Mouse (Mus musculus): ENCODE results near the gene Tnrc6c. TPM values are rescaled to one million over a fixed set of nuclear protein-coding genes. Genes with fewer than 3 reads are reported as not detected.

Gene Tnrc6c
- total and polyA plus RNA-seq, 2 experiments from 2014 or later: 26.5 to 79.8 TPM

DNA sequence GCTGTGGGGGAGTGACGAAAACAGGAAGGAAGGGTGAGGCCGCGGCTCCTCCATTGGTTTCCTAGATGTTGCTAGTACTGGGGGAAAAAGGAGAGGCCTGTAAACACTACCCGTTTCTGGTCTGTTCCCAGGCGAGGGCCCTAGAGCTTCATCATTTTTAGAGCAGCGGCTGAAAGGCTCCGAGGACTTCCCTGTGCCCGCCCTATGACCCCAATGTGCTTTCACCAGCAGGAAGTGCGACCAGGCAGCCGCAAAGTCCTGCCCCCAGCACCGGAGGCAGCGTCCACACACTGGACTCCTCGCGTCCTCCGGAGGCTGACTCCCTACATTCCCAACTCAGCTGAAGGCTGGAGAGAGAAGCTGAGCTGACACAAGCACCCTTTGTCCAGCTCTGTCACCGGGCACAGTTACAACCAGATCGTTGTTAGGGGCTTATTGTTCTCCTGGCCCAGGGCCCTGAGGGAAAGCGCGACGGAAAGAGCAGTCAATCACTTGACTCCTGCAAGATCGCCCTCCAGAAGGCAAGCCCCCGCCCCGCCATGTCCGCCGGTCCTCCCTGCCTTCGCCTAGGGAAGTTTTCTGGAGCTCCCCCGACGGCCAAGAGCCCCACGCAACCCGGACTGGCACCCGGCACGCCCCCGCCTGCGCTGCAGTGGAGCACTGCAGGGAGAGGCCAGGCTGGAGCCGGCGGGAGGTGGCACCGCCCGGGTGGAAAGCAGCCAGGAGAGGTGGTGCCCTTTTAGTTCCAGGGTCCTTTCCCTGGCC lies 125.5 kb downstream of the Tnrc6c start:
- H3K27ac ChIP-seq (ENCODE audit: low read depth, low read length): peak overlapping the region; percentile 57
- 12% methylated on average over 38 of the region's 38 CpGs for WGBS
- ATAC-seq (ENCODE audit: low FRiP score): peak; percentile 48; the same call in 1 of the 2 replicates
- peaks cover 28% of the 10 kb centered on the region for H3K27me3 ChIP-seq (ENCODE audit: insufficient read depth, low read length)
- peak overlapping the region; percentile 23 for H3K4me3 ChIP-seq (ENCODE audit: low read depth, low read length)
- peak; percentile 71 for DNase-seq (ENCODE audit: low spot score)
- H3K4me2 ChIP-seq (ENCODE audit: low read depth, low read length, poor library complexity, severe bottlenecking): peak overlapping the region; percentile 44
- TF ChIP-seq CTCF (IDR thresholded peaks at IDR 0.05): no peak
- no peak overlapping the region for H3K9ac ChIP-seq (replicated peaks; ENCODE audit: low read length, poor library complexity, severe bottlenecking)
- no peaks in the 10 kb centered on the region for H3K36me3 ChIP-seq (ENCODE audit: insufficient read depth, low read length)
- H3K9me3 ChIP-seq (ENCODE audit: low read length): no peaks in the 10 kb centered on the region
- H3K4me1 ChIP-seq (ENCODE audit: insufficient read depth, low read length): no peaks in the 10 kb centered on the region; the same call in 1 of the 2 replicates

DNA sequence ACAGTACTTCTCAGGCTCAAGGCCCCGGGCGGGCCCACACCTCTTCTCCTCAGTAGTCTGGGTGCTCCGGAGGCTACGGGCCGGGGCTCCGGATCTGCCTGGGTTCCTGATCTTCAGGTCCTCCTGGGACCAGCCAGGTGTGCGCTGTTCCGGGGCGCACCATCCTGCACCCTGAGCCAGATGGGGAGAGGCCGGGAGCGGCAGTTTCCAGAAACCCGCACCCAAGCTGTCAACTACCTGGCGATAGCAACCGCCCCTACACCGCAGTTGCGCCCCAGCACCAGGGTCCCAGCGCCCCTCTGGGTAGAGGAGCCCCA lies 126.1 kb downstream of the Tnrc6c start:
- ATAC-seq (ENCODE audit: low FRiP score) (no peak), DNase-seq (ENCODE audit: low spot score) (no peak)
- Histone ChIP-seq H3K27me3 (ENCODE audit: insufficient read depth, low read length) (peaks cover 28% of the 10 kb centered on the region), H3K36me3 (ENCODE audit: insufficient read depth, low read length) (no peaks in the 10 kb centered on the region), H3K27ac (ENCODE audit: low read depth, low read length) (peak overlapping the region; percentile 57; the same call in 1 of the 2 replicates), H3K9ac (replicated peaks; ENCODE audit: low read length, poor library complexity, severe bottlenecking) (no peak overlapping the region), H3K4me1 (ENCODE audit: insufficient read depth, low read length) (no peaks in the 10 kb centered on the region; the same call in 1 of the 2 replicates), H3K9me3 (ENCODE audit: low read length) (no peaks in the 10 kb centered on the region), H3K4me3 (ENCODE audit: low read depth, low read length) (peak overlapping the region; percentile 23), H3K4me2 (ENCODE audit: low read depth, low read length, poor library complexity, severe bottlenecking) (peak overlapping the region; percentile 44)
- TF ChIP-seq CTCF (IDR thresholded peaks at IDR 0.05): no peak
- 2% methylated on average over 17 of the region's 17 CpGs for whole genome bisulfite sequencing

DNA sequence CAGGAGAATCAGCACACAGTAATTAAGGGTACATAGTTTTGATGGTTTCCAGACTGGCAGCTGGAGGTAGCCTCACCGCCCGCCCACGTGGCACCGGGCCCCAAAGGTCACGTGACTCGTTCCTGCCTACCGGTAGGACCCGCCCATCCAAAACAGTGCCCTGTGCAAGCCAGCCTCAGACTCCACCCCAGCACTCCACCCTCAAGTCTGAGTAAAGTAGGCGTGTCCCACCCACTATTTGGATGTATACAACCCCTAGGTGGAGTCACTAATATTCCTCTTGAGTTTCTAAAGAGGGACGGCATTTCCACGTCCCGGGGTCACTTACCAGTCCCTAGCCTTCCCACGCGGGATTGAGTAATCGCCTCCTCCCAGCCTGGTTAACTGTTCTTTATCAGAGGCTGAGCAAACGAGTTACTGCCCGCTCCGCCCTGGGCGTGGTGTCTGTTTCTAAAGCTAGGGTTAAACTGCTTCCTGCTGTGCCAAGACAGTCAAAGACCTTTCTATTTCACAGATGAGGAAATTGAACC lies 126.6 kb downstream of the Tnrc6c start:
- TF ChIP-seq CTCF (IDR thresholded peaks at IDR 0.05): no peak
- no peaks in the 10 kb centered on the region for H3K9me3 ChIP-seq (ENCODE audit: low read length)
- no peaks in the 10 kb centered on the region for H3K36me3 ChIP-seq (ENCODE audit: insufficient read depth, low read length)
- no peaks in the 10 kb centered on the region; the same call in 1 of the 2 replicates for H3K4me1 ChIP-seq (ENCODE audit: insufficient read depth, low read length)
- DNase-seq (ENCODE audit: low spot score) (no peak), ATAC-seq (ENCODE audit: low FRiP score) (no peak)
- H3K4me2 ChIP-seq (ENCODE audit: low read depth, low read length, poor library complexity, severe bottlenecking): peak overlapping the region; percentile 44
- H3K4me3 ChIP-seq (ENCODE audit: low read depth, low read length): peak overlapping the region; percentile 23; the same call in 1 of the 2 replicates
- no peak overlapping the region for H3K9ac ChIP-seq (replicated peaks; ENCODE audit: low read length, poor library complexity, severe bottlenecking)
- peaks cover 28% of the 10 kb centered on the region for H3K27me3 ChIP-seq (ENCODE audit: insufficient read depth, low read length)
- 8% methylated on average over 19 of the region's 19 CpGs for WGBS
- H3K27ac ChIP-seq (ENCODE audit: low read depth, low read length): no peak overlapping the region; the same call in 1 of the 2 replicates

DNA sequence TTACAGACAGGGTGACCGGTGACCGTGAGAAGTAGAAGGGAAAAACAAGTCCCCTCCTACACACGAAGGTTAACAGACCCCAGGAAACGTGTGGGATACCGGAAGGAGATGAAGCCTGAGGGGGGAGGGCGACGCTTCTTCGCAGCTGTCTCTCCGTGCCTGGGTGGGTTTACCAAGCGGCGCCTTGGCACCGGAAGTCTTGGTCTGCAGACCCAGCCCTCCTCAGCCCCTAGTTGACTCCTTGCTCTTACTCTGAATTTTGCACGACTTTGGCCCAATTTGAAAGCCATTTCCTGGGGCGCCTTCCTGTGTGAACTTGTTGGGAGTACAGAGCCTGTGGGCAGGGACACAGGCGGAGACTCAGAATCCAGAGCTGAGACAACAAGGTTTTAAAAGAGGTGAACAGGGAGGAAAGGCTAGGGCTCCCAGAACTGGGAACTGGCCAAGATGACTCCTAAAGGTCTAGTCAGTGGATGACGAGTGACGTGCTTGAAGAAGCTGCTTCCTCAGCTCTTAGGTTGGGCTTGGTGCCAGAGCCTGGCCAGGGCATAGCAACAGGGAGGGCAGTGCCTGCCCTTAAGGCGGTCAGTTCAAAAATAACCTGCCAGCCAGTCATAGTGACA lies 127.2 kb downstream of the Tnrc6c start:
- peak overlapping the region; percentile 44; the same call in 1 of the 2 replicates for H3K4me2 ChIP-seq (ENCODE audit: low read depth, low read length, poor library complexity, severe bottlenecking)

DNA sequence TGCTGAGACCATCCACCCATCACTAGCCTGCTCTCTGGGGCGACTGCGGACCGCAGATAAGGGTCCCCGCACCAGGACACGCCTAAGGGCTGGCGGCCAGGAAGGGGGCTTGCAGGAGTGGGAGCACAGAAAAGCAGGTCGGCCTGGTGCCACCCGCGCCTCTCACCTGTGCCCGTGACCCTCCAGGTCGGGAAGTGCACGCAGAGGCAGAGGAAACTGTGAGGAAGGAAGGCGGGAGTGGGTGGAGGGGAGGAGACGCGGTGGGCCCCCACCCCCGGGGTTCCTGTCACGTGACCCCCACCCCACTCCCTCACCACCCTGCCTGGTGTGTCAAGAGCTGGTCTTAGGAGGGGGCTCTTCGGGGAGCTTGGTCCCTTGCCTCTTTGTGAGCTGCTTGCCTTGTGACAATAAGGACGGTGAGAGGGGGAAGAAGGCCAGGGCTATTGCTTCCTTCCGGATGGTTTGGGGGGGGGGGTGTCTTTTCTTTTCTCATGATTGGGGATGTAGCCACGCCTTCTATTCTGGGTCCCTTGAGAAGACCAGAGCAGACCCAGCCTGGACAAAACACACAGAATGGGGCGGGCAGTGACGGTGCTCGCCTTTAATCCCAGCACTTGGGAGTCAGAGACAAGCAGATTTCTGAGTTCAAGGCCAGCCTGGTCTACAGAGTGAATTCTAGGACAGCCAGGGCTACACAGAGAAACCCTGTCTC lies 128.1 kb downstream of the Tnrc6c start, which contains the start of the genes Tmc8 and Tmc6:
Tmc8 (plus strand) TSS at position 84 of the 712 bp plus-strand sequence.
Tmc6 (minus strand) TSS at position 206 of the 712 bp plus-strand sequence.
- no peak for ATAC-seq (ENCODE audit: low FRiP score)

More for the DNA sequence above, 127.2 kb downstream of the Tnrc6c start:
- TF ChIP-seq CTCF (IDR thresholded peaks at IDR 0.05): no peak
- ATAC-seq (ENCODE audit: low FRiP score) (no peak), DNase-seq (ENCODE audit: low spot score) (peak; percentile 24)
- no peak overlapping the region; the same call in 1 of the 2 replicates for H3K27ac ChIP-seq (ENCODE audit: low read depth, low read length)
- peaks cover 28% of the 10 kb centered on the region for H3K27me3 ChIP-seq (ENCODE audit: insufficient read depth, low read length)
- WGBS: 30% methylated on average over 18 of the region's 18 CpGs
- H3K36me3 ChIP-seq (ENCODE audit: insufficient read depth, low read length): no peaks in the 10 kb centered on the region
- H3K4me3 ChIP-seq (ENCODE audit: low read depth, low read length): no peak overlapping the region
- no peaks in the 10 kb centered on the region for H3K9me3 ChIP-seq (ENCODE audit: low read length)
- H3K4me1 ChIP-seq (ENCODE audit: insufficient read depth, low read length): no peaks in the 10 kb centered on the region; the same call in 1 of the 2 replicates
- no peak overlapping the region for H3K9ac ChIP-seq (replicated peaks; ENCODE audit: low read length, poor library complexity, severe bottlenecking)

More for the DNA sequence above, 128.1 kb downstream of the Tnrc6c start, which contains the start of the genes Tmc8 and Tmc6:
- TF ChIP-seq CTCF (IDR thresholded peaks at IDR 0.05): no peak
- H3K9ac ChIP-seq (replicated peaks; ENCODE audit: low read length, poor library complexity, severe bottlenecking): peak within 1 kb of the TSS; percentile 33; the same call in 1 of the 2 replicates
- no peak within 1 kb of the TSS; the same call in 1 of the 2 replicates for H3K27ac ChIP-seq (ENCODE audit: low read depth, low read length)
- no peak for DNase-seq (ENCODE audit: low spot score)
- peak within 1 kb of the TSS; percentile 23 for H3K4me3 ChIP-seq (ENCODE audit: low read depth, low read length)
- H3K36me3 ChIP-seq (ENCODE audit: insufficient read depth, low read length): no peaks in the 10 kb centered on the region
- 53% methylated on average over 19 of the region's 24 CpGs for WGBS
- peak within 1 kb of the TSS; percentile 54 for H3K4me2 ChIP-seq (ENCODE audit: low read depth, low read length, poor library complexity, severe bottlenecking)
- no peaks in the 10 kb centered on the region; the same call in 1 of the 2 replicates for H3K4me1 ChIP-seq (ENCODE audit: insufficient read depth, low read length)
- peaks cover 28% of the 10 kb centered on the region for H3K27me3 ChIP-seq (ENCODE audit: insufficient read depth, low read length)
- no peaks in the 10 kb centered on the region for H3K9me3 ChIP-seq (ENCODE audit: low read length)

All from midbrain, postnatal 0 days (tissue).